Mouse (Mus musculus) thymus, adult 2 months (tissue): ENCODE results near the gene Atp10a. TPM values are rescaled to one million over a fixed set of nuclear protein-coding genes. Genes with fewer than 3 reads are reported as not detected.

Experiments
- DNase-seq: peaks from one replicate; pipeline ENCODE4 v3.0.0; 2021
- H3K27ac ChIP-seq: fragments of 200-500 bp; 2 replicates; pipeline ENCODE4 v1.5.1; 2012; ENCODE audit warnings: low read length, control low read depth; ENCODE audit not compliant: control insufficient read depth, insufficient read depth
- H3K27me3 ChIP-seq: fragments of 200-500 bp; 2 replicates; pipeline ENCODE4 v1.6.1; 2012; ENCODE audit warnings: mild to moderate bottlenecking, low read length, moderate library complexity, mixed read lengths; ENCODE audit not compliant: control insufficient read depth, insufficient read depth
- H3K36me3 ChIP-seq: fragments of 200-500 bp; 2 replicates; pipeline ENCODE4 v1.6.1; 2012; ENCODE audit warnings: mild to moderate bottlenecking, low read length, moderate library complexity; ENCODE audit not compliant: control insufficient read depth, insufficient read depth
- H3K4me1 ChIP-seq: fragments of 200-500 bp; replicated peaks from 2 replicates; pipeline ENCODE4 v1.6.1; 2012; ENCODE audit warnings: low read length; ENCODE audit not compliant: control insufficient read depth, insufficient read depth
- H3K4me3 ChIP-seq: fragments of 200-500 bp; 2 replicates; pipeline ENCODE4 v1.5.1; 2012; ENCODE audit warnings: mild to moderate bottlenecking, low read length, control low read depth, moderate library complexity; ENCODE audit not compliant: control insufficient read depth, insufficient read depth
- CTCF ChIP-seq: fragments of 200-500 bp; IDR thresholded peaks from 2 replicates; pipeline ENCODE4 v1.5.1; 2012; ENCODE audit warnings: mild to moderate bottlenecking, control low read depth, low read length, moderate library complexity, borderline replicate concordance; ENCODE audit not compliant: control insufficient read depth, poor library complexity, insufficient read depth; ENCODE audit errors: extremely low read depth
- POLR2A ChIP-seq: fragments of 200-500 bp; IDR thresholded peaks from 2 replicates; pipeline ENCODE4 v1.6.1; 2012; ENCODE audit warnings: mild to moderate bottlenecking, low read length, control low read depth, moderate library complexity; ENCODE audit not compliant: control insufficient read depth, poor library complexity, insufficient read depth; ENCODE audit errors: extremely low read depth
- WGBS: fragments of 180-500 bp; shearing (Covaris S2); methylation state at CpG from one replicate; pipeline ENCODE4 v1.1.7; 2018; 5-methylcytosine and 5-hydroxymethylcytosine counted together
- polyA plus RNA-seq: library from polyadenylated mRNA; depleted of rRNA; stranded (reverse); fragments of >200 nt; gene quantifications from 2 replicates; pipeline ENCODE4 v1.2.3, GENCODE M21; 2012

Atp10a gene
- polyA plus RNA-seq, 1 experiment = 54.8 TPM

GRCm38 (mm10) chr7:58715576-58716144, 59.7 kb downstream of the Atp10a start:
- no peak overlapping the region for H3K4me3 ChIP-seq
- no peaks in the 10 kb centered on the region for H3K36me3 ChIP-seq
- WGBS = 19% methylated on average over 1 of the region's 1 CpGs
- DNase-seq = no peak
- no peaks in the 10 kb centered on the region for H3K27me3 ChIP-seq
- H3K4me1 ChIP-seq = peaks cover 16% of the 10 kb centered on the region
- no peak for TF ChIP-seq POLR2A
- no peak for TF ChIP-seq CTCF
- no peak overlapping the region for H3K27ac ChIP-seq

GRCm38 (mm10) chr7:58716626-58717025, 60.7 kb downstream of the Atp10a start:
- Histone ChIP-seq H3K4me3 (no peak overlapping the region), H3K4me1 (peaks cover 16% of the 10 kb centered on the region), H3K27ac (no peak overlapping the region), H3K27me3 (no peaks in the 10 kb centered on the region), H3K36me3 (no peaks in the 10 kb centered on the region)
- no peak for TF ChIP-seq POLR2A
- no peak for TF ChIP-seq CTCF
- DNase-seq = no peak
- WGBS = 85% methylated on average over 3 of the region's 3 CpGs

- Histone ChIP-seq H3K27ac (no peak overlapping the region), H3K27me3 (no peaks in the 10 kb centered on the region), H3K36me3 (no peaks in the 10 kb centered on the region), H3K4me1 (peaks cover 13% of the 10 kb centered on the region), H3K4me3 (no peak overlapping the region)
- 94% methylated on average over 2 of the region's 2 CpGs for WGBS
- no peak for TF ChIP-seq POLR2A
- TF ChIP-seq CTCF = no peak
- DNase-seq = no peak
Measured at GRCm38 (mm10) chr7:58718556-58718955, 62.6 kb downstream of the Atp10a start.

GRCm38 (mm10) chr7:58719218-58719938, 63.4 kb downstream of the Atp10a start:
- no peak for TF ChIP-seq CTCF
- TF ChIP-seq POLR2A = no peak
- WGBS = 84% methylated on average over 4 of the region's 4 CpGs
- Histone ChIP-seq H3K27ac (no peak overlapping the region), H3K27me3 (no peaks in the 10 kb centered on the region), H3K4me1 (peaks cover 13% of the 10 kb centered on the region), H3K4me3 (no peak overlapping the region), H3K36me3 (no peaks in the 10 kb centered on the region)
- DNase-seq = no peak

- Histone ChIP-seq H3K4me1 (peaks cover 5% of the 10 kb centered on the region; the same call in 1 of the 2 replicates), H3K27ac (no peak overlapping the region)
- TF ChIP-seq POLR2A = no peak
Measured at GRCm38 (mm10) chr7:58722250-58722649, 66.3 kb downstream of the Atp10a start.

GRCm38 (mm10) chr7:58730201-58730600, 74.2 kb downstream of the Atp10a start:
- H3K4me1 ChIP-seq = peaks cover 26% of the 10 kb centered on the region
- 6% methylated on average over 8 of the region's 8 CpGs for WGBS
- H3K36me3 ChIP-seq = no peaks in the 10 kb centered on the region
- no peaks in the 10 kb centered on the region for H3K27me3 ChIP-seq
- peak overlapping the region; percentile 74 for H3K27ac ChIP-seq
- no peak for TF ChIP-seq CTCF
- H3K4me3 ChIP-seq = no peak overlapping the region
- DNase-seq = peak; percentile 51

More at GRCm38 (mm10) chr7:58722250-58722649, 66.3 kb downstream of the Atp10a start:
- no peak overlapping the region for H3K4me3 ChIP-seq
- no peaks in the 10 kb centered on the region for H3K36me3 ChIP-seq
- no peak for DNase-seq
- no peaks in the 10 kb centered on the region for H3K27me3 ChIP-seq
- 52% methylated on average over 1 of the region's 1 CpGs for WGBS

GRCm38 (mm10) chr7:58730831-58731230, 74.9 kb downstream of the Atp10a start:
- H3K27me3 ChIP-seq = no peaks in the 10 kb centered on the region
- peaks cover 26% of the 10 kb centered on the region for H3K4me1 ChIP-seq
- WGBS = 7% methylated on average over 1 of the region's 1 CpGs
- H3K36me3 ChIP-seq = no peaks in the 10 kb centered on the region
- peak overlapping the region; percentile 64; the same call in 1 of the 2 replicates for H3K27ac ChIP-seq
- no peak overlapping the region for H3K4me3 ChIP-seq
- no peak for DNase-seq
- TF ChIP-seq CTCF (no peak), POLR2A (no peak)
